Mouse (Mus musculus) gastrocnemius, adult 2 months (tissue): ENCODE measurements around the gene Gm6358. TPM values are rescaled to one million over a fixed set of nuclear protein-coding genes. Genes with fewer than 3 reads are reported as not detected.
"Not testable (repeated sequence)": the region's sequence is repeated elsewhere in the genome, so short reads cannot be mapped to it uniquely, and the experiment has no call there.

Source experiments
- DNase-seq: peaks from one replicate; pipeline ENCODE4 v3.0.0; 2022
- H3K27ac ChIP-seq: fragments of 200-600 bp; 2 replicates; pipeline ENCODE4 v1.8.1; 2022; ENCODE audit warnings: mild to moderate bottlenecking
- H3K4me3 ChIP-seq: fragments of 200-600 bp; 2 replicates; pipeline ENCODE4 v1.8.1; 2022; ENCODE audit warnings: mild to moderate bottlenecking, moderate library complexity
- CTCF ChIP-seq: fragments of 200-600 bp; IDR thresholded peaks from 2 replicates; pipeline ENCODE4 v1.8.1; 2022; ENCODE audit warnings: antibody characterized with exemption, mild to moderate bottlenecking, moderate library complexity
- intact Hi-C: fragments of 180-260 bp; cut with DNase I; formaldehyde crosslinking; loops from one replicate; pipeline ENCODE4 v1.15.1; 2025
- long read RNA-seq, 2 experiments: library from polyadenylated mRNA; stranded (forward); transcript quantifications; one replicate each; pipeline ENCODE4 v2.0.0; 2021
- total RNA-seq, 2 experiments: library from RNA; stranded (reverse); gene quantifications; 2 replicates each; pipeline ENCODE4 v1.2.3; 2021

Gm6358 gene
- not detected for total RNA-seq
- long read RNA-seq, experiment 1 = 0 reads
- long read RNA-seq, experiment 2 = 0 reads

- no peak within 1 kb of the TSS for H3K4me3 ChIP-seq
- intact Hi-C loops = no loop called here
- no peak within 1 kb of the TSS for H3K27ac ChIP-seq
- no peak for DNase-seq
- no peak for TF ChIP-seq CTCF
Measured at GRCm38 (mm10) chr16:89140551-89140950, at the start of gene Gm6358. TSS of gene Gm6358 (plus strand) at chr16:89140851.

- Histone ChIP-seq H3K27ac (no peak within 1 kb of the TSS), H3K4me3 (no peak within 1 kb of the TSS)
- no peak for DNase-seq
- intact Hi-C loops = no loop called here
- no peak for TF ChIP-seq CTCF
Measured at GRCm38 (mm10) chr16:89150786-89151185, 10.1 kb downstream of the Gm6358 start, which contains the start of gene Gm10061. TSS of gene Gm10061 (plus strand) at chr16:89151086.

GRCm38 (mm10) chr16:89157652-89158051 is 17.0 kb downstream of the Gm6358 start, which contains the start of gene Gm9789:
TSS of gene Gm9789 (plus strand) at chr16:89157952.
- no peak within 1 kb of the TSS for H3K27ac ChIP-seq
- DNase-seq = no peak
- intact Hi-C loops = no loop called here
- no peak for TF ChIP-seq CTCF
- no peak within 1 kb of the TSS for H3K4me3 ChIP-seq

GRCm38 (mm10) chr16:89169190-89169589 is 28.5 kb downstream of the Gm6358 start, which contains the start of gene Gm7735:
TSS of gene Gm7735 (plus strand) at chr16:89169490.
- H3K4me3 ChIP-seq, H3K27ac ChIP-seq, intact Hi-C loops, DNase-seq: not testable (repeated sequence)

GRCm38 (mm10) chr16:89174435-89174834 is 33.8 kb downstream of the Gm6358 start, which contains the start of gene 1110057P08Rik:
TSS of gene 1110057P08Rik (plus strand) at chr16:89174735.
- intact Hi-C loops = no loop called here
- Histone ChIP-seq H3K27ac (no peak within 1 kb of the TSS), H3K4me3 (no peak within 1 kb of the TSS)
- no peak for DNase-seq
- TF ChIP-seq CTCF = no peak

- TF ChIP-seq CTCF = no peak
- Histone ChIP-seq H3K4me3 (no peak overlapping the region), H3K27ac (no peak overlapping the region)
- DNase-seq = no peak
- intact Hi-C loops = no loop called here
Measured at GRCm38 (mm10) chr16:89188621-89189020, 48.0 kb downstream of the Gm6358 start.

Other genes starting within 250 kb of the Gm6358 start
- not detected for gene Krtap19-5, start 244.4 kb upstream of the Gm6358 start, total RNA-seq
- gene Krtap19-9b, start 208.6 kb upstream of the Gm6358 start, total RNA-seq = not detected
- not detected for gene Krtap16-3, start 178.0 kb upstream of the Gm6358 start, total RNA-seq
- not detected for gene Krtap22-2, start 130.1 kb upstream of the Gm6358 start, total RNA-seq
- not detected for gene Gm10229, start 125.6 kb upstream of the Gm6358 start, total RNA-seq
- gene Krtap6-1, start 109.2 kb upstream of the Gm6358 start, total RNA-seq = not detected
- gene Gm10228, start 99.4 kb upstream of the Gm6358 start, total RNA-seq = not detected
- not detected for gene Krtap6-5, start 93.0 kb upstream of the Gm6358 start, total RNA-seq
- not detected for gene 1110025L11Rik, start 76.8 kb upstream of the Gm6358 start, total RNA-seq
- not detected for gene Krtap6-3, start 56.8 kb upstream of the Gm6358 start, total RNA-seq
- not detected for gene Gm10061, start 10.2 kb downstream of the Gm6358 start, total RNA-seq
- not detected for gene Gm9789, start 17.1 kb downstream of the Gm6358 start, total RNA-seq
- not detected for gene Gm7735, start 28.6 kb downstream of the Gm6358 start, total RNA-seq
- gene 1110057P08Rik, start 33.9 kb downstream of the Gm6358 start, total RNA-seq = not detected
- gene Krtap20-2, start 65.0 kb downstream of the Gm6358 start, total RNA-seq = not detected